Mouse (Mus musculus) G1E (cell line): ENCODE measurements at regions not wholly inside any gene's neighbourhood (a gene's known extent, or its start where the extent isn't known, plus 50 kb on each side); places are given as distances from the start of the nearest gene placed in this dataset.

Experiments used
- CTCF ChIP-seq: IDR thresholded peaks from 2 replicates; pipeline ENCODE4 v1.5.1; 2012; ENCODE audit warnings: low read depth, low read length, inconsistent platforms, mixed read lengths
- GATA1 ChIP-seq: IDR thresholded peaks from 2 replicates; pipeline ENCODE4 v1.6.1; 2012; ENCODE audit warnings: borderline replicate concordance, low read length, inconsistent platforms, mixed read lengths
- GATA2 ChIP-seq: IDR thresholded peaks from 2 replicates; pipeline ENCODE4 v1.6.1; 2012; ENCODE audit warnings: low read depth, low read length, inconsistent platforms, borderline replicate concordance
- POLR2AphosphoS5 ChIP-seq: IDR thresholded peaks from 2 replicates; pipeline ENCODE4 v1.6.1; 2012; ENCODE audit warnings: low read depth, low read length, inconsistent platforms; ENCODE audit not compliant: insufficient replicate concordance
- TAL1 ChIP-seq: conservative IDR thresholded peaks from 2 replicates; pipeline ENCODE4 v1.6.1; 2012; ENCODE audit warnings: low read depth, low read length, inconsistent platforms, mixed read lengths

DNA sequence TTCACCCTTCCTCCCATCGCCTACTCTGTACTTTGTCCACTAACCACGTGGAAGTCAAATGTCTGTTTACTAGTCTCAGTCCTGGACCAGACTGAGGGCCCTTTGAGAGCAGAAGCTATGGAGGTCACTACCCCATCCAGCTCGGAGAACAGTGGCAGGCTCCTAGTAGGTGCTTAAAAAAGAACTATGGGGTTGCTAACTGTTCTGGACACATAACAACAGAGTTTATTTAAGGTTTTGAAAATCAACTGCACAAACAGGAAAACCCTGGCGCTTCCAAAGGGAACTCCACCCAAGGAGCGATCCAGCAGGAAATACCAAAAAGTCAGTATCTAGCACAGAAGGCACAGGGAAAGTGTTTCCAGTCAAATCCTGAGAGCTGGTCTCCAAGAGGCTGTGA lies 75.5 kb upstream of the Klf9 start:
- TF ChIP-seq CTCF (no peak), GATA1 (no peak), TAL1 (no peak), POLR2AphosphoS5 (no peak), GATA2 (no peak)
